Mouse (Mus musculus): ENCODE measurements at regions not wholly inside any gene's neighbourhood (a gene's known extent, or its start where the extent isn't known, plus 50 kb on each side); places are given as distances from the start of the nearest gene placed in this dataset.

DNA sequence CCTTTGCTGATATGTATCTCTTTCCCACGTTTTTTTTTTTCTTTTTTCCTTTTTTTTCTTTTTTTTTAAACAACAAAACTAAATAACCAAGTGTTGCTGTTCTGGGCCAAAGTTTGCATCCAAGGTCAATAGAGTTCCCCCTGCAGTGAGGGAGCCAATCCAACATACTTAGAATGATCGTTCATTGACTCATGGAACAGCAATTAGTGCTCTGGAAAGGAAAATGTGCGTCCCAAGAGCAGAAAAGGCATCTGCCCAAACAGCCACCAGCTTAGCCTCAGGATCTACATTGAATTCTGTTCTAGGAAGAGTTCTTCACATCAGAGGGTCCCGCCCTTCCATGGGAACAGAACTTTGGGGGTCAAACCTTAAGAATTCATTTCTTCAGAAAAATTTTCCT, 179.0 kb downstream of the Map2k4 start:
- no peak overlapping the region for H3K4me2 ChIP-seq (ENCODE audit: low read depth)
- no peak overlapping the region for H3K27ac ChIP-seq (ENCODE audit: low read depth, low read length)
- WGBS: 62% methylated on average over 4 of the region's 4 CpGs
- no peaks in the 10 kb centered on the region for H3K27me3 ChIP-seq (ENCODE audit: insufficient read depth, low read length)
- H3K4me3 ChIP-seq (ENCODE audit: low read depth, low read length): no peak overlapping the region
- TF ChIP-seq CTCF (IDR thresholded peaks at IDR 0.05; ENCODE audit: low read depth): no peak
- H3K4me1 ChIP-seq (ENCODE audit: insufficient read depth): no peaks in the 10 kb centered on the region
- no peaks in the 10 kb centered on the region for H3K36me3 ChIP-seq (ENCODE audit: insufficient read depth)
- H3K9me3 ChIP-seq (ENCODE audit: low read length): no peaks in the 10 kb centered on the region
- DNase-seq (no peak), ATAC-seq (no peak)
- no peak overlapping the region for H3K9ac ChIP-seq

DNA sequence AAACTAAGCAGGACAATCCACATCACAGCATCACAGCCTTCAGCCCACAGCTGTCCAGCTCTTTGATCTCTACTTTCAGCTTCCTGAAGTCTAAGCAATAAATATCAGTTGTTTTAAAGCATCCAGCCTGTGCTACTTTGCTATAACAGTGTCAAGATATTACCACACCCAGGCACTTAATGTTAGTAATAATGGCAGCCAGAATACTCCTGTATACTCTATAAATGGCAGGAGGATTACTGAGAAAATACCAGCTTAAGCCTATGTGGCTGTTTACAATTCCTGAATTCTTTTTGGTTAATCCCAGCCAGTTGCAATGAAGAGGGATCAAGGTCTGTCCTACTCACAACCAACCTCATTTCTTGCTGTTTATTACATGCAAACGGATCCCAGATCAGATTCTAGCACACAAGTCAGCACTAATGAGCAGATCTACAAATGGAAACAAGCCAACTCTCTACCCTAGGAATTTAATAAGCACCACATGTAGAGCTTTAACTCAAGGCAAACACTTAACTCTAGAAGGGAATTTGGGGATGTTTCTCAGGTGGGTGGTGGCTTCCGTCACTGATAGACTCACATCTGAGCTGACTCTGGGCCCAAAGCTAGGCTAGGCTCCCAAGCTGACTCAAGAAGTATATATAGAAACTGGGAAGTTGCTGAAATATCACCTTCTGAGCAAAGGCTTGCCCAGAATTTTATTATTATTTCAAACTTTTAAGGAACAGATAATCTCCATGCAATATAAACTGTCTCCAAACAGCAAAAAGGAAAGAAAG, 190.6 kb downstream of the Map2k4 start:
- no peaks in the 10 kb centered on the region for H3K27me3 ChIP-seq (ENCODE audit: insufficient read depth, low read length)
- no peak overlapping the region for H3K4me3 ChIP-seq (ENCODE audit: low read depth, low read length)
- no peaks in the 10 kb centered on the region for H3K36me3 ChIP-seq (ENCODE audit: insufficient read depth)
- no peak overlapping the region for H3K4me2 ChIP-seq (ENCODE audit: low read depth)
- no peaks in the 10 kb centered on the region for H3K4me1 ChIP-seq (ENCODE audit: insufficient read depth)
- DNase-seq (no peak), ATAC-seq (no peak)
- H3K9ac ChIP-seq: no peak overlapping the region
- H3K9me3 ChIP-seq (ENCODE audit: low read length): no peaks in the 10 kb centered on the region
- no peak for TF ChIP-seq CTCF (IDR thresholded peaks at IDR 0.05; ENCODE audit: low read depth)
- H3K27ac ChIP-seq (ENCODE audit: low read depth, low read length): no peak overlapping the region
- 58% methylated on average over 2 of the region's 2 CpGs for WGBS

DNA sequence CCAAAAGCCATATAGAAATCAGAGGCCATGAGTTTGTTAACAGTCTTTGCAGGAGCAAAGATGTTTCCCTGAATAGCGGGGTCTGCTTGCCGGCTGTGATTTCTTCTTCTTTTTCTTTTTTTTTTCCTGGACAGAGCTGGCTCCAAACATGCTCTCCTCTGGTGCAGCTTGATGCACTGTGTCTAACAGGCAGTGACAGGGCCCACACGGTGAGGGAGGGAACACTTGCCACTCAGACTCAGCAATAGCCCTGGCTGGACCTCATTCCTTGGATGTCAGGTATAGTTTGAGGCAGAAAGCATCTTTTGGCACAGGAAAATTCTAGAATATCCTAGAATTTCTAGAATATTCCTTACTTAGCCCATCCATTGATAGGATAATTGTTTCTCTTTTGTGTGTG, 199.6 kb downstream of the Map2k4 start:
- Histone ChIP-seq H3K4me1 (ENCODE audit: insufficient read depth) (no peaks in the 10 kb centered on the region), H3K9ac (no peak overlapping the region), H3K4me3 (ENCODE audit: low read depth, low read length) (no peak overlapping the region), H3K27me3 (ENCODE audit: insufficient read depth, low read length) (no peaks in the 10 kb centered on the region), H3K9me3 (ENCODE audit: low read length) (no peaks in the 10 kb centered on the region), H3K4me2 (ENCODE audit: low read depth) (no peak overlapping the region), H3K27ac (ENCODE audit: low read depth, low read length) (no peak overlapping the region), H3K36me3 (ENCODE audit: insufficient read depth) (no peaks in the 10 kb centered on the region)
- DNase-seq (no peak), ATAC-seq (no peak)
- no peak for TF ChIP-seq CTCF (IDR thresholded peaks at IDR 0.05; ENCODE audit: low read depth)
- WGBS: 60% methylated on average over 3 of the region's 3 CpGs

DNA sequence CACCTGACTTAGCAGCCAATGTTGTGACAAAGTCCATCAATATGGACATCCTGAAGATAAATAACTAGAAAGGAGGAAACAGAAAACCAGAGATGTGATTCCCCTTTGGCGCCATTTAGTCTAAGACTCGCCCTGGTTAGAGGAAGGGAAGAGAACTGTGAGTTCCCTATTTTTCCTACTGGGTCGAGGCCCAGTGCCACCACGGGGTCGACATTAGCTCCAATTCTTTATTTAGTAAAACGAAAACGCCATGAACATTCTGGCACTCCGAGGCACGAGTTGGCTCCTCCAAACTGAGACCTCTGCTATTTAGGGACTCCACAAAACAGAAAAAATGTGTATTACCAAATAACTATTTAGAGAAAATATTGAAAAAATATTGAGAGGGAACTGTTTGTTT, 220.3 kb downstream of the Map2k4 start:
- WGBS: 82% methylated on average over 9 of the region's 9 CpGs

DNA sequence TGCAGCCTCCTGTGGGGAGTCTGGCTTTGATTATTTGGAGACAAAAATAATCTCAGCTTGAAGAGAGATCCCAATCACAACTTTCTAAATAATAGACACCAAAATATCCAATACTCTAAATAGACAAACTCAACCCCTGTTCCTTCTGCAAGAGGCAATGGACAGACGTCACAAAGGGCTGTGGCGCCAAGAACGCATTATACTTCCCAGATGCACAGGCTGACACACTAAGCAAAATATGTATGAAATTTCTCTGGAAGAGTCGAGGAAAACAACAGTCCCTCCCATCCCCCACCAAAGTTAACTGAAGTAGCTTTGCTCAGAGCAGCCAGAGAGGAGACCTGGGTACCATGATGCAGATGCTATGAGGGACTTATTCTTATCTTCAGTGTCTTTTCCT, 229.9 kb downstream of the Map2k4 start:
- H3K4me2 ChIP-seq (ENCODE audit: low read depth): no peak overlapping the region
- 70% methylated on average over 4 of the region's 4 CpGs for WGBS
- no peaks in the 10 kb centered on the region for H3K27me3 ChIP-seq (ENCODE audit: insufficient read depth, low read length)
- no peaks in the 10 kb centered on the region for H3K9me3 ChIP-seq (ENCODE audit: low read length)
- TF ChIP-seq CTCF (IDR thresholded peaks at IDR 0.05; ENCODE audit: low read depth): no peak
- DNase-seq (no peak), ATAC-seq (no peak)
- H3K4me3 ChIP-seq (ENCODE audit: low read depth, low read length): no peak overlapping the region
- H3K9ac ChIP-seq: no peak overlapping the region
- no peaks in the 10 kb centered on the region for H3K36me3 ChIP-seq (ENCODE audit: insufficient read depth)
- no peak overlapping the region for H3K27ac ChIP-seq (ENCODE audit: low read depth, low read length)
- H3K4me1 ChIP-seq (ENCODE audit: insufficient read depth): no peaks in the 10 kb centered on the region

More for the DNA sequence above, 220.3 kb downstream of the Map2k4 start:
- no peaks in the 10 kb centered on the region for H3K9me3 ChIP-seq (ENCODE audit: low read length)
- no peaks in the 10 kb centered on the region for H3K36me3 ChIP-seq (ENCODE audit: insufficient read depth)
- no peak for DNase-seq
- H3K4me2 ChIP-seq (ENCODE audit: low read depth): no peak overlapping the region
- no peak for ATAC-seq
- no peak for TF ChIP-seq CTCF (IDR thresholded peaks at IDR 0.05; ENCODE audit: low read depth)
- no peak overlapping the region for H3K27ac ChIP-seq (ENCODE audit: low read depth, low read length)
- H3K4me1 ChIP-seq (ENCODE audit: insufficient read depth): no peaks in the 10 kb centered on the region
- no peak overlapping the region for H3K9ac ChIP-seq
- H3K27me3 ChIP-seq (ENCODE audit: insufficient read depth, low read length): no peaks in the 10 kb centered on the region
- H3K4me3 ChIP-seq (ENCODE audit: low read depth, low read length): no peak overlapping the region

DNA sequence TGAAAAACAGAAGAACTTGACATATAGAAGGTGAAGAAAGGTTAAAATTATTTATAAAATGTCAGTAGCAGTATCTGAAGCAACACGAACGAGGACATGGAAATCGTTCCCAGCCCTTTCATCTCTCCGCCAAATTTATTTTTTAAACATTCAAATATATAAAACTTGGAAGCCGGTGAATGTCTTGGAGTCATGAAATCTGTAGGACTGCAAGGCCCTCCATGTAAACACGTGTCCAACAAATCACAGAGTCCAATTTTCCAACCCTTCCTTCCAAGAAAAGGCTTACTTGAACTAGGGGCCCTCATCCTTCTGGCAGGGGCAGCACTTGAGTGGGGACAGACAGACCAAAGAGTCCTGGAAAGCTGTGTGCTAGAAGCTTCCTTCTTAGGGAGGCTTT, 237.0 kb downstream of the Map2k4 start:
- no peak overlapping the region for H3K4me3 ChIP-seq (ENCODE audit: low read depth, low read length)
- ATAC-seq (no peak), DNase-seq (no peak)
- no peaks in the 10 kb centered on the region for H3K27me3 ChIP-seq (ENCODE audit: insufficient read depth, low read length)
- 85% methylated on average over 6 of the region's 6 CpGs for WGBS
- H3K9me3 ChIP-seq (ENCODE audit: low read length): no peaks in the 10 kb centered on the region
- no peaks in the 10 kb centered on the region for H3K4me1 ChIP-seq (ENCODE audit: insufficient read depth)
- TF ChIP-seq CTCF (IDR thresholded peaks at IDR 0.05; ENCODE audit: low read depth): no peak
- no peak overlapping the region for H3K27ac ChIP-seq (ENCODE audit: low read depth, low read length)
- no peaks in the 10 kb centered on the region for H3K36me3 ChIP-seq (ENCODE audit: insufficient read depth)
- no peak overlapping the region for H3K9ac ChIP-seq
- no peak overlapping the region for H3K4me2 ChIP-seq (ENCODE audit: low read depth)

DNA sequence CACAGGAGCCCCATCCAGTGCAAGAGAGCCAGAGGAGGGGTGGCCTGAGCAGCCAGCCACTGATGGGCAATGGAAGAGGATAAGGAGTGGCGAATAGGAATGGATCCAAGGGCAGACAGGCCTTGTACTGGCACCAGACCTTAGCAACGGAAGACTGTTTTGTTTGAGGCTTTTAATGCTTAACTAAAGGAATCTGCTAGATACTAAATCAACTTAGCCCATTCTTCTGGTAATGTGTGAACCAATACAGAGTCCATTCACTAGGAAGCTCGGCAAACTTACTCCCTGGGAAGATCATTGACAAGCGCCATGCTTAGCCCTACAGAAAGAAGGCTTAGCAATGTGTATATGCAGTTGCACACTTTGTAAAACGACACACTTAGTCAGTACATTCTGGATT, 243.8 kb downstream of the Map2k4 start:
- no peak overlapping the region for H3K4me3 ChIP-seq (ENCODE audit: low read depth, low read length)
- no peak overlapping the region for H3K27ac ChIP-seq (ENCODE audit: low read depth, low read length)
- 80% methylated on average over 5 of the region's 5 CpGs for WGBS
- no peaks in the 10 kb centered on the region for H3K36me3 ChIP-seq (ENCODE audit: insufficient read depth)
- DNase-seq (no peak), ATAC-seq (no peak)
- H3K4me2 ChIP-seq (ENCODE audit: low read depth): no peak overlapping the region
- no peak overlapping the region for H3K9ac ChIP-seq
- TF ChIP-seq CTCF (IDR thresholded peaks at IDR 0.05; ENCODE audit: low read depth): no peak
- H3K27me3 ChIP-seq (ENCODE audit: insufficient read depth, low read length): no peaks in the 10 kb centered on the region
- H3K4me1 ChIP-seq (ENCODE audit: insufficient read depth): no peaks in the 10 kb centered on the region
- H3K9me3 ChIP-seq (ENCODE audit: low read length): no peaks in the 10 kb centered on the region

All from forebrain, postnatal 0 days (tissue).